Mouse (Mus musculus) midbrain, embryonic 16.5 days (tissue): ENCODE measurements around the gene Ankrd39. TPM values are rescaled to one million over a fixed set of nuclear protein-coding genes. Genes with fewer than 3 reads are reported as not detected.

Experiments used
- ATAC-seq: fragments of 200-750 bp; cut with Nextera tagmentation; 2 replicates; pipeline ENCODE4 v1.8.0; 2017; ENCODE audit warnings: moderate TSS enrichment
- H3K27ac ChIP-seq: fragments of 300-500 bp; sonication (generic); 2 replicates; pipeline ENCODE4 v1.5.1; 2014; ENCODE audit warnings: mild to moderate bottlenecking, low read length, mixed read lengths
- H3K27me3 ChIP-seq: fragments of 300-500 bp; sonication (generic); 2 replicates; pipeline ENCODE4 v1.6.1; 2014; ENCODE audit warnings: low read depth, low read length, mixed read lengths; ENCODE audit not compliant: control insufficient read depth, insufficient read depth
- H3K36me3 ChIP-seq: fragments of 300-500 bp; sonication (generic); 2 replicates; pipeline ENCODE4 v1.6.1; 2014; ENCODE audit warnings: mild to moderate bottlenecking, low read length, moderate library complexity, mixed read lengths; ENCODE audit not compliant: control insufficient read depth, insufficient read depth
- H3K4me1 ChIP-seq: fragments of 300-500 bp; sonication (generic); 2 replicates; pipeline ENCODE4 v1.6.1; 2014; ENCODE audit warnings: mild to moderate bottlenecking, low read length, mixed read lengths; ENCODE audit not compliant: control insufficient read depth, insufficient read depth
- H3K4me2 ChIP-seq: fragments of 300-500 bp; sonication (generic); 2 replicates; pipeline ENCODE4 v1.6.1; 2014; ENCODE audit warnings: mild to moderate bottlenecking, low read length, mixed read lengths
- H3K4me3 ChIP-seq: fragments of 300-500 bp; sonication (generic); 2 replicates; pipeline ENCODE4 v1.5.1; 2014; ENCODE audit warnings: low read depth, mild to moderate bottlenecking, low read length, moderate library complexity, mixed read lengths
- H3K9ac ChIP-seq: fragments of 300-500 bp; sonication (generic); 2 replicates; pipeline ENCODE4 v1.6.1; 2014; ENCODE audit warnings: low read depth, low read length, mixed read lengths
- H3K9me3 ChIP-seq: fragments of 300-500 bp; sonication (generic); replicated peaks from 2 replicates; pipeline ENCODE4 v1.6.1; 2014; ENCODE audit warnings: mild to moderate bottlenecking, low read length, mixed read lengths; ENCODE audit not compliant: control insufficient read depth, poor library complexity, severe bottlenecking
- WGBS: fragments of 180-500 bp; shearing (Covaris S2); extraction: QIAGEN DNeasy Blood & Tissue Kit; methylation state at CpG from one replicate; pipeline ENCODE4 v1.1.7; 2014; 5-methylcytosine and 5-hydroxymethylcytosine counted together
- polyA plus RNA-seq: library from polyadenylated mRNA; unstranded; fragments of >200 nt; fragmentation: Nextera tagmentation; extraction: Ambion mirVana; gene quantifications from 2 replicates; pipeline ENCODE4 v1.2.1, GENCODE M21; 2015

Gene Ankrd39
- polyA plus RNA-seq, 1 experiment from 2014 or later: 32.8 TPM

DNA sequence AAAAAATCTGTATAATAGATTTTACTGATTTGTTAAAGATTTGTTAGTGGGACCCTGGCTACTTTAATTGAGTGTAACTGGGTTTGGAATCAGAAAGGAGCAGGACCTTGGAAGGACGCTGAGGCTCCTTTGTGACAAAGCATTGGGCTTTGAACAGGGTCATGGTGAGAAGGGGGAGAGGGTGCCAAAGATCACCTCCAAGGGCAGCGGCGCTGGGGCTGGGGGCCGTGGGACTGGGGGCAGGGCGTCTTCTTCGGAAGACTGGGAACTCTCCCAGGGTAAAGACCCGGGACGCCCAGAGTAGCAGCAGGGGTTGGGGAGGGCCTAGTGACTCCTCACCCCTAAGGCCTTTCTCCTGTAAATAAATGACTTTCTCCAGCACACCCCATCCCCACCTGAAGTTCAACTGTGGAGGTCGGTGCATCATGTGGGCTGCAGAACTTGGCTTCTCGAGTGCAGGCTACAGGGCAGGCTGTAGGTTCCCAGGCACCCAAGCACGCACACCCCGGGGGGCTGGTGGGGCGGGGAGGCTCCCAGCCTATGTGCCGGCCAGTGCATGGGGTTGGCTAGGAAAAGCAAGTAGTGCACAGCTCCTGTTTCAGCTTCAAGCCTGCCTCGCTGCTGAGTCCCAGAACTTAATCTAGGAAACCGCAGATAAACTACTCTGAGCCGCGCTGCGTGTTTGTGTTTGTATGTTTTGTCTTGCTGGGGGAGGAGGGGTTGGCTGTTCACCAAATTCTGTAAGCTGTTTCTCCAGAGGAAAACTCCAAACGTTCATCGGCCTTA is 20.8 kb upstream of the Ankrd39 start:
- WGBS: 40% methylated on average over 21 of the region's 21 CpGs
- Histone ChIP-seq H3K27ac (no peak overlapping the region), H3K4me3 (no peak overlapping the region), H3K4me1 (0 out of 2 replicates have a peak, but pooled peaks cover 2% of the 10 kb centered on the region), H3K36me3 (no peaks in the 10 kb centered on the region), H3K9ac (no peak overlapping the region), H3K27me3 (no peaks in the 10 kb centered on the region), H3K9me3 (no peaks in the 10 kb centered on the region), H3K4me2 (no peak overlapping the region)
- no peak for ATAC-seq

DNA sequence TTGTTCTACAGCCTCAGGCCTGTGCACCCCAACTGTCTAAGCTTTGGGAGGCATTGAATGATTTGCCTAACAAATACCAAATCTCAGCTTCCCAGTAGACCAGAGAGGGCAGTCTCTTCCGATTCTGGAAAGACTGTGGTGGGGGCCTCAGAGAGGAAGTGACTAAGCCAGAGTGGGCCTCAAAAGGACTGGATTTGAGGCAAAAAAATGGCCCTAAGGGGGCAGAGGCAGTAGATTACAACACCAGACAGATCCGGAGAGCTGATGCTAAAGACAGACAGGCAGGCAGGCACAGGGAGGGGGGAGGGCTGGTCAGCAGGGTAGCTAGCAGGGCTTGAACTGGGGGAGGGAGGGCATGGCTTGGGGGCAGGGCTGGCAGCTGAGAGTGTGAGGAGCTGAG is 19.2 kb upstream of the Ankrd39 start:
- ATAC-seq: no peak
- Histone ChIP-seq H3K9me3 (no peaks in the 10 kb centered on the region), H3K9ac (no peak overlapping the region), H3K4me2 (no peak overlapping the region), H3K4me1 (0 out of 2 replicates have a peak, but pooled peaks cover 2% of the 10 kb centered on the region), H3K36me3 (no peaks in the 10 kb centered on the region), H3K4me3 (no peak overlapping the region), H3K27ac (no peak overlapping the region), H3K27me3 (no peaks in the 10 kb centered on the region)
- 9% methylated on average over 2 of the region's 2 CpGs for WGBS

DNA sequence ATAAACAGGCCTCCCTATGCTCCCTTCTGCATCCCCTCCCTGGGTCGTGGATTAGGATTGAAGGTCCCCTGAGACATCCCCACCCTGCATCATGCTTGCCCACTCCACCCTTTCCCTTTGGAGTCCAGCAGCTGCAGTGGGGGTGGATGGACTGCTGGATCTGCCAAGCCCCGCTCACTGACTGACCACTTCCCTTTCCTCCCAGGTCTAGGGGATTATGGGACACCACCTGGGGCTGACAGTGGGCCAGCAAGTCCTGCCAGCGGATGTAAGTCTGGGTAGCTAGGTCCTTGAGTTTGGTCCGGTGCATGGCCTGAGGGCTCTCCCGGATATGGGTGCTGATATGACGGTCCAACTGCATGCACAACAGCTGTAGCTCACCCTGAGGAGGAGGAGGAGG is 16.9 kb upstream of the Ankrd39 start:
- no peak overlapping the region for H3K4me3 ChIP-seq
- no peak overlapping the region for H3K27ac ChIP-seq
- H3K36me3 ChIP-seq: no peaks in the 10 kb centered on the region
- H3K9ac ChIP-seq: no peak overlapping the region
- ATAC-seq: no peak
- 72% methylated on average over 6 of the region's 6 CpGs for WGBS
- no peak overlapping the region for H3K4me2 ChIP-seq
- no peaks in the 10 kb centered on the region for H3K9me3 ChIP-seq
- H3K27me3 ChIP-seq: no peaks in the 10 kb centered on the region
- H3K4me1 ChIP-seq: peaks cover 2% of the 10 kb centered on the region; the same call in 1 of the 2 replicates

DNA sequence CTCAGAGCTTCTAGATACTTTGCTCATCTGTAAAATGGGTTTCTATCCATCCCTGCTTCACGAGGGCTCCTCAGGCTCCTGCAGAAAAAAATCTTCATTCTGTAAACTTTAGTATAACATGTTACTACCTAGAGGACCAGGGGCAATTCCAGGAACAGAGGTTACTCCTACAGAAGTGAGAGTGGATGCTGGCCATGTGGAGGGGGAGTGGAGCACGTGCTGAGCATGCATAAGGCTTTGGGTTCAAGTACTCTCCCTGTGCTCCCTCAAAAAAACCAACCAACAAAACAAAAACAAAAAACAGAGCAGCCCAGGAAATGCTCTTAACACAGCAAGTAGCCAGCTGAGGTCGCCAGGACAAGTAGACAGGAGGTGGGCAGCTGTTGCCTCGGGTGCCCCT is 16.4 kb upstream of the Ankrd39 start:
- Histone ChIP-seq H3K27me3 (no peaks in the 10 kb centered on the region), H3K4me2 (no peak overlapping the region), H3K36me3 (no peaks in the 10 kb centered on the region), H3K9ac (no peak overlapping the region), H3K4me1 (peaks cover 7% of the 10 kb centered on the region), H3K9me3 (no peaks in the 10 kb centered on the region), H3K4me3 (no peak overlapping the region), H3K27ac (no peak overlapping the region)
- 73% methylated on average over 4 of the region's 4 CpGs for WGBS
- ATAC-seq: no peak

DNA sequence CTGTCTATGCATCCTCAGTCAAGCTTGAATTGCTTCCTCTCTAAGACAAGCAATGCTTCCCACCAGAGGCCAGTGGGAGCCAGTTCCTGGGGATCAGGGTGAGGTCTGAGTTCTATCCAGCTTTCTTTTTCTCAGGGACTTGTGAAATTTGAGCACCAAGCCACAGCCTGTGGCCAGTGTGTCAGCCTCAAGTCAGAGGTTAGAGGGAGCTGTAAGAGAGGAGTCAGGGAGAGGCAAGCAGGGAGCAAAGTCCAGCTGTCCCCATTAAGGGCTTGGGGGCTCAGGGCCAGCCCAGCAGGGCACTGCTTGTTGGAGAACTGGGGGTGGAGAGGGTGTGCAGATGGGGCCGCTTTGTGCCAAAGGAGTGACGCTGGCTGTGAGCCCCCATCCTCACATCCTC is 16.0 kb upstream of the Ankrd39 start:
- H3K4me3 ChIP-seq: no peak overlapping the region
- ATAC-seq: no peak
- no peaks in the 10 kb centered on the region for H3K9me3 ChIP-seq
- no peak overlapping the region for H3K27ac ChIP-seq
- H3K36me3 ChIP-seq: no peaks in the 10 kb centered on the region
- no peak overlapping the region for H3K4me2 ChIP-seq
- no peak overlapping the region for H3K9ac ChIP-seq
- H3K27me3 ChIP-seq: no peaks in the 10 kb centered on the region
- WGBS: 74% methylated on average over 2 of the region's 2 CpGs
- peaks cover 11% of the 10 kb centered on the region for H3K4me1 ChIP-seq

DNA sequence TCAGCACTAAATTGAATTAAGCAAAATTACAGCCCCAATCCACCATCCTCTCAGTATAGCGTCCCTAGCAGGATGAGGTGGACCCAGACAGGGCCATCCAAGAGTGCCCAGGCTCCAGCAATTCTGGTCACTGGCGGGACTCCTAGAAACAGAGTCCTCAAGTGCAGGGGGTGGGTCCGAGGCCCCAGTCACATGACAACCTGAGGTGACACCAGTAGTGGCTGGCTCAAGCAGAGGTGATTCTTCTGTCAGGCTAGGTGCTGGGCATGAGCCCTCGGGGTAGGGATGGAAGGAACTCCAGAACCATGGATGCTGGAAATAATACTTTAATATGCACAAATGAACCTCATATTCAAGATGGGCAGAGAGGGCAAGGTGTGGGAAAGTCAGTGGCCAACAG is 15.1 kb upstream of the Ankrd39 start:
- Histone ChIP-seq H3K36me3 (no peaks in the 10 kb centered on the region), H3K27me3 (no peaks in the 10 kb centered on the region), H3K4me1 (peaks cover 11% of the 10 kb centered on the region), H3K9ac (no peak overlapping the region), H3K27ac (no peak overlapping the region), H3K4me3 (no peak overlapping the region), H3K9me3 (no peaks in the 10 kb centered on the region), H3K4me2 (no peak overlapping the region)
- no peak for ATAC-seq
- 71% methylated on average over 4 of the region's 4 CpGs for WGBS

DNA sequence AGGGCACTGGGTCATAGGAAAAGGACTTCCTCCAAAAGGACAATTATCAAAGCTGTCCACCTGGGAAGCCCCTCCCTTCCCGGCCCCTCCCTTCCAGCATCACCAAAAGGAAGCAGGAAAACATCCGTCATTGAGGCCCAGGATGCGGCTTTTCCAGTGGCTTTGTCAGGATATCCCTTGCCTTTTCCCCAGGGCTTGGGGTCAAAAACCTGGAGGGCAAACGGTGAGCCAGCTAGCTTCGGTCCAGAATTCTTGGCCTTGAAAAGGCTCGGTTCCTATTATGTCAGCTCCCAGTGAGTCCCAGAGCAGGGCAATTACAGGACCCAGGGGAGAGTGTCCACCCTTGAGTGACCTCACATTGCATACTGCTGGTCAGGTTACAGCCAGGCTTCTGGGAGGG is 13.7 kb upstream of the Ankrd39 start:
- 68% methylated on average over 6 of the region's 6 CpGs for WGBS
- no peak for ATAC-seq
- Histone ChIP-seq H3K9ac (no peak overlapping the region), H3K4me2 (no peak overlapping the region), H3K4me3 (no peak overlapping the region), H3K4me1 (peaks cover 9% of the 10 kb centered on the region), H3K27me3 (no peaks in the 10 kb centered on the region), H3K27ac (no peak overlapping the region), H3K9me3 (no peaks in the 10 kb centered on the region), H3K36me3 (no peaks in the 10 kb centered on the region)

DNA sequence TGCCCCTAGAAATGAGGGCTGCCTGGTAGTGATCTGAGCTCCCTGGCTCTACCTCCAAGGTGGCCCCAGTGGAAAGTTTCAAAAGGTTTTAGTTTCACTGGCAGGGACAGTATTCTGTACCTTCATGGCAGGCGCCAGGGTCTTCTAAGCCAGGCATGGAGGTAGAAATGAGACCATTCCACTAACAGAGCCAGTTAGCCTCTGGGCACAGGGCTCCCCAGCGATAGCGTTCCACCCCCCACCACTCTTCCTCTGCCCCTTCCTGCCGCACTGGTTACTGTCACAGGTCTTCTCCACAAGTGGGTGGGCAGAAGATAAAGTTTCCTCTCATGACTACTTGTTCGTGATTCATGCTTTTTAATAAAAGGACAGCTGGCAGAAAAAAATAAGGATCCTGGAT is 12.6 kb upstream of the Ankrd39 start:
- 78% methylated on average over 5 of the region's 5 CpGs for WGBS
- Histone ChIP-seq H3K9me3 (no peaks in the 10 kb centered on the region), H3K27me3 (no peaks in the 10 kb centered on the region), H3K4me3 (no peak overlapping the region), H3K27ac (no peak overlapping the region), H3K4me2 (no peak overlapping the region), H3K4me1 (peaks cover 18% of the 10 kb centered on the region), H3K9ac (no peak overlapping the region), H3K36me3 (no peaks in the 10 kb centered on the region)
- ATAC-seq: no peak

DNA sequence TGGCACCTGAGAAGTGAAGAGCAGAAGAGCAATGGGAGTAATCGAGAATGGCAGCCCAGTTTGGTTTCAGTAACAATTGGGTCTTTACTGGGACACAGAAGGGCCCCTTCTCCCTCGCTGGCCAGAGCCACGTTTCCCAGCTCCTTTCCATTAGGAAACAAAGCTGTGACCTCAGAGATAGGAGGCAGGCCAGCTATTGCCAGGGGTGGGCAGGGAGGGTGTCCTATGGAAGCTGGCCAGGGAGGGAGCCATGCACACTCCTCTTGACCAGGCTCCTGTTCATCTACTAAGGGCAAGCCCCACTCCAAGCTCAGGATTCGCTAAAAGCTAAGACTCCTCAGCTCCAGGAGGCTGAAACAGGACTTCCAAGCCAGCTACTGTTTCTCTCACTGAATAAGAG is 12.0 kb upstream of the Ankrd39 start:
- H3K4me2 ChIP-seq: peak overlapping the region; percentile 90; the same call in 1 of the 2 replicates
- H3K9me3 ChIP-seq: no peaks in the 10 kb centered on the region
- 0 out of 2 replicates have a peak overlapping the region, but pooled peaks have one; percentile 89 for H3K9ac ChIP-seq
- no peaks in the 10 kb centered on the region for H3K36me3 ChIP-seq
- H3K27me3 ChIP-seq: no peaks in the 10 kb centered on the region
- no peak overlapping the region for H3K4me3 ChIP-seq
- H3K4me1 ChIP-seq: peaks cover 25% of the 10 kb centered on the region
- no peak for ATAC-seq
- WGBS: 6% methylated on average over 4 of the region's 4 CpGs
- no peak overlapping the region for H3K27ac ChIP-seq
